In genomic region chr2:167063906-167064496, GRCm38 (mm10) we compare ENCODE assay signal across 7 mouse cellular contexts. TPM values are rescaled to one million over a fixed set of nuclear protein-coding genes. Genes with fewer than 3 reads are reported as not detected.
A peak's percentile ranks its signal among the peaks of the same experiment; 100 is the strongest.
DNase-seq lines count a peak whose midpoint lies in the region; ATAC-seq and TF ChIP-seq lines count a peak whose summit lies in the region.

No protein-coding gene starts in this region.

- no peak for TF ChIP-seq POLR2A in small intestine, adult 2 months (IDR thresholded peaks at IDR 0.05; ENCODE audit: low read depth, low read length)

- H3K27ac ChIP-seq in lung, postnatal 0 days (ENCODE audit: low read length): no peak overlapping the region
- H3K27ac ChIP-seq in embryonic facial prominence, embryonic 11.5 days (replicated peaks; ENCODE audit: low read depth, low read length): peak overlapping the region; percentile 82
- no peak overlapping the region for H3K27ac ChIP-seq in intestine, postnatal 0 days (ENCODE audit: low read depth, low read length)
- peak overlapping the region; percentile 74; the same call in 1 of the 2 replicates for H3K27ac ChIP-seq in small intestine, adult 2 months (ENCODE audit: insufficient read depth, low read depth, low read length)

- TF ChIP-seq EP300 in lung, postnatal 0 days (IDR thresholded peaks at IDR 0.05): no peak

- peak overlapping the region; percentile 84 for H3K4me2 ChIP-seq in lung, postnatal 0 days (replicated peaks; ENCODE audit: low read depth, low read length)
- H3K4me2 ChIP-seq in embryonic facial prominence, embryonic 11.5 days (ENCODE audit: low read depth, low read length): peak overlapping the region; percentile 61
- peak overlapping the region; percentile 81 for H3K4me2 ChIP-seq in intestine, postnatal 0 days (replicated peaks; ENCODE audit: low read depth)

- H3K36me3 ChIP-seq in lung, postnatal 0 days (ENCODE audit: insufficient read depth, low read length): peaks cover 14% of the 10 kb centered on the region
- peaks cover 11% of the 10 kb centered on the region for H3K36me3 ChIP-seq in embryonic facial prominence, embryonic 11.5 days (replicated peaks; ENCODE audit: control insufficient read depth, insufficient read depth, low read depth, low read length)
- H3K36me3 ChIP-seq in intestine, postnatal 0 days (ENCODE audit: control insufficient read depth, insufficient read depth): peaks cover 18% of the 10 kb centered on the region
- H3K36me3 ChIP-seq in small intestine, adult 2 months (ENCODE audit: control insufficient read depth, insufficient read depth, low read length): peaks cover 22% of the 10 kb centered on the region

- ATAC-seq in lung, postnatal 0 days: no peak
- ATAC-seq in embryonic facial prominence, embryonic 11.5 days (replicated peaks; ENCODE audit: insufficient number of reproducible peaks, low FRiP score, low TSS enrichment, low read depth): no peak
- no peak for ATAC-seq in intestine, postnatal 0 days

- no peaks in the 10 kb centered on the region for H3K27me3 ChIP-seq in lung, postnatal 0 days (replicated peaks; ENCODE audit: insufficient read depth, low read length)
- no peaks in the 10 kb centered on the region for H3K27me3 ChIP-seq in embryonic facial prominence, embryonic 11.5 days (ENCODE audit: control insufficient read depth, insufficient read depth, low read length)
- H3K27me3 ChIP-seq in intestine, postnatal 0 days (replicated peaks; ENCODE audit: control insufficient read depth, insufficient read depth, low read length): no peaks in the 10 kb centered on the region
- H3K27me3 ChIP-seq in small intestine, adult 2 months (ENCODE audit: control insufficient read depth, insufficient read depth, low read length): no peaks in the 10 kb centered on the region

- H3K4me3 ChIP-seq in lung, postnatal 0 days (ENCODE audit: low read depth, low read length): peak overlapping the region; percentile 83
- H3K4me3 ChIP-seq in embryonic facial prominence, embryonic 11.5 days (ENCODE audit: low read depth, low read length): peak overlapping the region; percentile 72
- H3K4me3 ChIP-seq in intestine, postnatal 0 days (ENCODE audit: low read depth, low read length): peak overlapping the region; percentile 75
- no peak overlapping the region; the same call in 1 of the 2 replicates for H3K4me3 ChIP-seq in small intestine, adult 2 months (ENCODE audit: low read depth, low read length)

- peak; percentile 31 for TF ChIP-seq CTCF in lung, postnatal 0 days (IDR thresholded peaks at IDR 0.05)
- peak; percentile 43 for TF ChIP-seq CTCF in intestine, postnatal 0 days (IDR thresholded peaks at IDR 0.05; ENCODE audit: low read depth)
- TF ChIP-seq CTCF in small intestine, adult 2 months (IDR thresholded peaks at IDR 0.05; ENCODE audit: extremely low read depth, insufficient read length, insufficient replicate concordance, low read depth, low read length): no peak

- no peak for DNase-seq in lung, postnatal 0 days (ENCODE audit: low spot score)
- no peak for DNase-seq in lung, postnatal 14 days
- DNase-seq in embryonic facial prominence, embryonic 11.5 days (ENCODE audit: low spot score): peak; percentile 46
- no peak for DNase-seq in gastrocnemius, postnatal 10 days
- DNase-seq in spleen, postnatal 4 days (ENCODE audit: low spot score in 2 of 2): no peak

- H3K9ac ChIP-seq in lung, postnatal 0 days (replicated peaks; ENCODE audit: low read depth): peak overlapping the region; percentile 86
- peak overlapping the region; percentile 95 for H3K9ac ChIP-seq in embryonic facial prominence, embryonic 11.5 days (replicated peaks; ENCODE audit: low read length)
- peak overlapping the region; percentile 70 for H3K9ac ChIP-seq in intestine, postnatal 0 days (ENCODE audit: low read depth, low read length)

- H3K4me1 ChIP-seq in lung, postnatal 0 days (ENCODE audit: insufficient read depth, low read depth, low read length): peaks cover 18% of the 10 kb centered on the region
- peaks cover 4% of the 10 kb centered on the region; the same call in 1 of the 2 replicates for H3K4me1 ChIP-seq in embryonic facial prominence, embryonic 11.5 days (ENCODE audit: control insufficient read depth, insufficient read depth, low read length)
- H3K4me1 ChIP-seq in intestine, postnatal 0 days (replicated peaks; ENCODE audit: control insufficient read depth, insufficient read depth, low read length): 0 out of 2 replicates have a peak, but pooled peaks cover 3% of the 10 kb centered on the region
- peaks cover 23% of the 10 kb centered on the region for H3K4me1 ChIP-seq in small intestine, adult 2 months (ENCODE audit: control insufficient read depth, insufficient read depth, insufficient read length, low read length)

- 2% methylated on average over 7 of the region's 7 CpGs for WGBS in lung, postnatal 0 days
- 1% methylated on average over 7 of the region's 7 CpGs for WGBS in embryonic facial prominence, embryonic 11.5 days
- WGBS in intestine, postnatal 0 days: under 1% methylated on average over 7 of the region's 7 CpGs
- WGBS in small intestine, adult 2 months: 2% methylated on average over 7 of the region's 7 CpGs

- H3K9me3 ChIP-seq in lung, postnatal 0 days (ENCODE audit: low read length): no peaks in the 10 kb centered on the region
- H3K9me3 ChIP-seq in embryonic facial prominence, embryonic 11.5 days (replicated peaks; ENCODE audit: control insufficient read depth, low read length): no peaks in the 10 kb centered on the region
- no peaks in the 10 kb centered on the region for H3K9me3 ChIP-seq in intestine, postnatal 0 days (ENCODE audit: control insufficient read depth)

RNA-seq across cellular contexts. Expression of gene Znfx1, which starts 1.2 kb away (rescaled TPM):
- polyA plus RNA-seq in lung, postnatal 0 days (2015; fragmentation: Nextera tagmentation; extraction: Ambion mirVana): 9.8 and 9.9 TPM in 2 replicates
- polyA plus RNA-seq in embryonic facial prominence, embryonic 11.5 days (2014; fragmentation: Nextera tagmentation; extraction: Ambion mirVana): 4.2 and 4.3 TPM in 2 replicates
- polyA plus RNA-seq in intestine, postnatal 0 days (2015; fragmentation: Nextera tagmentation; extraction: Ambion mirVana): 13.1 and 15.2 TPM in 2 replicates
- polyA plus RNA-seq in small intestine, adult 2 months (2012; rRNA removed): 21.0 and 56.0 TPM in 2 replicates
- total RNA-seq in gastrocnemius, postnatal 10 days (2021): 10 to 100 TPM; 13.5 to 16.2 TPM

RNA-seq across cellular contexts. Expression of gene Ddx27, which starts 49.0 kb away (rescaled TPM):
- polyA plus RNA-seq in lung, postnatal 0 days (2015; fragmentation: Nextera tagmentation; extraction: Ambion mirVana): 21.8 and 21.9 TPM in 2 replicates
- polyA plus RNA-seq in embryonic facial prominence, embryonic 11.5 days (2014; fragmentation: Nextera tagmentation; extraction: Ambion mirVana): 41.4 and 42.6 TPM in 2 replicates
- polyA plus RNA-seq in intestine, postnatal 0 days (2015; fragmentation: Nextera tagmentation; extraction: Ambion mirVana): 15.8 and 16.3 TPM in 2 replicates
- 6.4 and 14.7 TPM in 2 replicates for polyA plus RNA-seq in small intestine, adult 2 months (2012; rRNA removed)
- total RNA-seq in gastrocnemius, postnatal 10 days (2021): 10 to 100 TPM; 11.9 to 16.9 TPM

Comparison
In these comparisons a context has a peak if more than half of its experiments do, and no peak if none do; other contexts are left out.
1. H3K27ac ChIP-seq: peak in embryonic facial prominence, embryonic 11.5 days (single experiment) and small intestine, adult 2 months (single experiment); none in lung, postnatal 0 days (single experiment) and intestine, postnatal 0 days (single experiment).
2. Peak in every context shown above with its lines, with median percentiles within 50 percentile points of each other: H3K4me2 ChIP-seq and H3K9ac ChIP-seq.